Mouse (Mus musculus): ENCODE measurements around the gene Olfr527. TPM values are rescaled to one million over a fixed set of nuclear protein-coding genes. Genes with fewer than 3 reads are reported as not detected.

Gene Olfr527
- not detected in 2 replicates for polyA plus RNA-seq (2012; rRNA removed)

GRCm38 (mm10) chr7:140333717-140334116, at the start of gene Olfr527:
Gene Olfr527 (plus strand): TSS chr7:140334017.

GRCm38 (mm10) chr7:140320558-140320957, 13.3 kb upstream of the Olfr527 start, which contains the start of gene Olfr525:
Gene Olfr525 (plus strand): TSS chr7:140320858.

DNA sequence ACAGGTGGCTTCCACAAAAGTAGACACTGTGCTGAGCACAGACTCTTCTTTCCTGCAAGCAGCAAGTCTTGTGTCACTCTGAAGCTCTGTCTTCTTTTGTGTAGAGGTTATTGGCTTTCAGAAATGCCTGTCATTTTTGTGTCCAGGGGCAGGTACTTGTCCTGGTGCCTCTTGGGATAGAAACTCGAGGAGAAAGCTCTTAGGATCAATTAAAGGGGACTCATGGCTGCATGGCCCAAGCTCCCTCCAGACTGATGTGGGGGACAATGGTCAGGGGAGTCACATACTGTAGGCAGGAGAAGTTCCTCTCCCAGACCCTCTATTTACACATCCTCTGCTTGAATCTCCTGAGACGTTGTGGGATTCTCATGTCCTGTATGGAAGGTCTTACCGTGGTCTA, 27.8 kb downstream of the Olfr527 start, which contains the start of gene Olfr60:
Olfr60 (minus strand) TSS at position 101 of the 400 bp plus-strand sequence.

GRCm38 (mm10) chr7:140376231-140376630, 42.4 kb downstream of the Olfr527 start, which contains the start of gene Olfr530:
Gene Olfr530 (minus strand): TSS chr7:140376331.

Other genes with a start within 250 kb of the Olfr527 start
- 2.4 and 4.5 TPM in 2 replicates for gene Prap1, start 240.6 kb upstream of the Olfr527 start, polyA plus RNA-seq (2012; rRNA removed)
- 27.3 and 41.5 TPM in 2 replicates for gene Fuom, start 231.6 kb upstream of the Olfr527 start, polyA plus RNA-seq (2012; rRNA removed)
- gene Paox, start 218.2 kb upstream of the Olfr527 start, polyA plus RNA-seq (2012; rRNA removed), result 9.9 and 10.1 TPM in 2 replicates
- 30.1 and 31.6 TPM in 2 replicates for gene Echs1, start 217.5 kb upstream of the Olfr527 start, polyA plus RNA-seq (2012; rRNA removed)
- 7.8 and 13.6 TPM in 2 replicates for gene Mtg1, start 196.5 kb upstream of the Olfr527 start, polyA plus RNA-seq (2012; rRNA removed)
- gene Sprn, start 179.1 kb upstream of the Olfr527 start, polyA plus RNA-seq (2012; rRNA removed), result 0.20 and 1.9 TPM in 2 replicates
- gene Olfr522, start 169.3 kb upstream of the Olfr527 start, polyA plus RNA-seq (2012; rRNA removed), result not detected in 2 replicates
- gene Olfr523, start 160.8 kb upstream of the Olfr527 start, polyA plus RNA-seq (2012; rRNA removed), result not detected in 2 replicates
- not detected in 2 replicates for gene Olfr524, start 128.1 kb upstream of the Olfr527 start, polyA plus RNA-seq (2012; rRNA removed)
- 0.13 and 0.28 TPM in 2 replicates for gene Cd163l1, start 115.8 kb upstream of the Olfr527 start, polyA plus RNA-seq (2012; rRNA removed)
- not detected in 2 replicates for gene 5830411N06Rik, start 86.7 kb upstream of the Olfr527 start, polyA plus RNA-seq (2012; rRNA removed)
- not detected in 2 replicates for gene Olfr525, start 13.2 kb upstream of the Olfr527 start, polyA plus RNA-seq (2012; rRNA removed)
- gene Olfr60, start 27.7 kb downstream of the Olfr527 start, polyA plus RNA-seq (2012; rRNA removed), result not detected in 2 replicates
- not detected in 2 replicates for gene Olfr530, start 42.3 kb downstream of the Olfr527 start, polyA plus RNA-seq (2012; rRNA removed)
- not detected in 2 replicates for gene Olfr531, start 68.9 kb downstream of the Olfr527 start, polyA plus RNA-seq (2012; rRNA removed)
- not detected in 2 replicates for gene Olfr532, start 87.6 kb downstream of the Olfr527 start, polyA plus RNA-seq (2012; rRNA removed)
- gene Olfr533, start 129.4 kb downstream of the Olfr527 start, polyA plus RNA-seq (2012; rRNA removed), result not detected in 2 replicates
- gene Olfr535, start 150.2 kb downstream of the Olfr527 start, polyA plus RNA-seq (2012; rRNA removed), result not detected in 2 replicates
- gene Olfr536, start 173.4 kb downstream of the Olfr527 start, polyA plus RNA-seq (2012; rRNA removed), result not detected in 2 replicates
- not detected in 2 replicates for gene Olfr538, start 233.9 kb downstream of the Olfr527 start, polyA plus RNA-seq (2012; rRNA removed)

Measured in stomach, adult 2 months (tissue).